8 mouse cellular contexts compared by ENCODE assay signal in the genomic region with DNA sequence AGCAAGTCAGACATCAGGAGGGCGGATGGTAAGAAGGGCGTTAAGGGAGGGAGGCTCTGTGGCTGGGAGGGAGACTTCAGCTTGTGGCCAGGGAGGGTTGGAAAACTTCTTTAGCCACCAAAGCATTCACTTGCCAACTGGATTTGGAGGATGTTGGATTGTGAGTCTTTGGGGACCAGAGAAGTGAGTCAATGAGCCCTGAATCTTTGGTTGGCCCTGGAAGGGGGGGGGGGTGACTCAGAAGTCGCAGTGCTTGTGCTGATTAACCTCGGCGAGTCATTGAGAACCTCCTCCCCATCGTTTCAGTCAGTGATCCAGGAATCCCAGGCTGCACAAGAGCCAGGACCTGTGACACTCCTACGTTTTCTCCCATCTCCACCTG. TPM values are rescaled to one million over a fixed set of nuclear protein-coding genes. Genes with fewer than 3 reads are reported as not detected.
DNase-seq lines count a peak whose midpoint lies in the region; ATAC-seq and TF ChIP-seq lines count a peak whose summit lies in the region.

No protein-coding gene starts in this region.

- no peak for ATAC-seq in neural tube, embryonic 11.5 days (ENCODE audit: insufficient read depth, low FRiP score, low TSS enrichment)
- ATAC-seq in hindbrain, embryonic 15.5 days (ENCODE audit: low FRiP score, low read depth), result no peak
- 0 out of 2 replicates have a peak, but pooled peaks have one; percentile 4 for ATAC-seq in neural tube, embryonic 13.5 days (ENCODE audit: low read depth)
- no peak for ATAC-seq in cerebellum, adult (ENCODE audit: insufficient number of reproducible peaks, low FRiP score, low TSS enrichment)

- 0 out of 2 replicates have a peak, but pooled peaks cover 4% of the 10 kb centered on the region for H3K27me3 ChIP-seq in neural tube, embryonic 11.5 days (ENCODE audit: control insufficient read depth, insufficient read depth, low read length)
- H3K27me3 ChIP-seq in hindbrain, embryonic 15.5 days, result no peaks in the 10 kb centered on the region
- peaks cover 48% of the 10 kb centered on the region for H3K27me3 ChIP-seq in neural tube, embryonic 13.5 days

- TF ChIP-seq POLR2A in embryonic fibroblast, embryonic 13.5 days (IDR thresholded peaks at IDR 0.05; ENCODE audit: low read depth, low read length), result no peak

- peak overlapping the region; percentile 82; the same call in 1 of the 2 replicates for H3K9ac ChIP-seq in neural tube, embryonic 11.5 days (ENCODE audit: low read length)
- H3K9ac ChIP-seq in hindbrain, embryonic 15.5 days, result peak overlapping the region; percentile 87; the same call in 1 of the 2 replicates
- H3K9ac ChIP-seq in neural tube, embryonic 13.5 days, result peak overlapping the region; percentile 89

- no peaks in the 10 kb centered on the region for H3K9me3 ChIP-seq in neural tube, embryonic 11.5 days (ENCODE audit: control insufficient read depth, low read length)
- no peaks in the 10 kb centered on the region for H3K9me3 ChIP-seq in hindbrain, embryonic 15.5 days
- no peaks in the 10 kb centered on the region for H3K9me3 ChIP-seq in neural tube, embryonic 13.5 days

- TF ChIP-seq CTCF in embryonic fibroblast, embryonic 13.5 days (IDR thresholded peaks at IDR 0.05; ENCODE audit: borderline replicate concordance, insufficient read depth, low read length), result no peak

- peaks cover 11% of the 10 kb centered on the region; the same call in 1 of the 2 replicates for H3K4me1 ChIP-seq in neural tube, embryonic 11.5 days (ENCODE audit: control insufficient read depth, insufficient read depth, low read length)
- peaks cover 9% of the 10 kb centered on the region for H3K4me1 ChIP-seq in embryonic fibroblast, embryonic 13.5 days (ENCODE audit: control insufficient read depth, insufficient read depth, low read length)
- H3K4me1 ChIP-seq in hindbrain, embryonic 15.5 days (replicated peaks), result peaks cover 24% of the 10 kb centered on the region
- H3K4me1 ChIP-seq in neural tube, embryonic 13.5 days (replicated peaks), result peaks cover 40% of the 10 kb centered on the region

- DNase-seq in neural tube, embryonic 11.5 days (ENCODE audit: low spot score), result peak; percentile 19
- DNase-seq in neural tube, embryonic 10.5 days (ENCODE audit: extremely low spot score, low spot score), result no peak
- DNase-seq in layer of hippocampus, adult 9-10 months (ENCODE audit: low spot score), result no peak
- DNase-seq in frontal cortex, postnatal 25 days (ENCODE audit: low spot score in 2 of 2), result no peak

- H3K4me3 ChIP-seq in neural tube, embryonic 11.5 days (ENCODE audit: low read depth, low read length), result peak overlapping the region; percentile 78
- H3K4me3 ChIP-seq in embryonic fibroblast, embryonic 13.5 days (ENCODE audit: insufficient read depth, low read length), result peak overlapping the region; percentile 63
- peak overlapping the region; percentile 86 for H3K4me3 ChIP-seq in hindbrain, embryonic 15.5 days
- peak overlapping the region; percentile 81 for H3K4me3 ChIP-seq in neural tube, embryonic 13.5 days

- 6% methylated on average over 7 of the region's 7 CpGs for WGBS in neural tube, embryonic 11.5 days
- WGBS in hindbrain, embryonic 15.5 days, result 6% methylated on average over 7 of the region's 7 CpGs
- WGBS in neural tube, embryonic 13.5 days, result 6% methylated on average over 7 of the region's 7 CpGs

- no peak overlapping the region for H3K27ac ChIP-seq in neural tube, embryonic 11.5 days (ENCODE audit: low read depth, low read length)
- H3K27ac ChIP-seq in embryonic fibroblast, embryonic 13.5 days (ENCODE audit: insufficient read depth, low read length), result peak overlapping the region; percentile 32
- 0 out of 2 replicates have a peak overlapping the region, but pooled peaks have one; percentile 84 for H3K27ac ChIP-seq in hindbrain, embryonic 15.5 days (replicated peaks)
- no peak overlapping the region for H3K27ac ChIP-seq in neural tube, embryonic 13.5 days (replicated peaks)

- H3K4me2 ChIP-seq in neural tube, embryonic 11.5 days (ENCODE audit: low read depth), result peak overlapping the region; percentile 88
- H3K4me2 ChIP-seq in hindbrain, embryonic 15.5 days, result peak overlapping the region; percentile 73
- peak overlapping the region; percentile 79 for H3K4me2 ChIP-seq in neural tube, embryonic 13.5 days

- H3K36me3 ChIP-seq in neural tube, embryonic 11.5 days (ENCODE audit: control insufficient read depth, insufficient read depth, low read length), result no peaks in the 10 kb centered on the region
- no peaks in the 10 kb centered on the region for H3K36me3 ChIP-seq in hindbrain, embryonic 15.5 days
- H3K36me3 ChIP-seq in neural tube, embryonic 13.5 days, result no peaks in the 10 kb centered on the region

RNA-seq across cellular contexts. Expression of gene Xylt1, which starts 0.8 kb away (rescaled TPM):
- 1.5 and 1.6 TPM in 2 replicates for polyA plus RNA-seq in neural tube, embryonic 11.5 days (2014; fragmentation: Nextera tagmentation; extraction: Ambion mirVana)
- polyA plus RNA-seq in embryonic fibroblast, embryonic 13.5 days (2011; ENCODE audit: insufficient read length, low read depth, missing spikeins), result 3.9 and 6.9 TPM in 2 replicates
- polyA plus RNA-seq in hindbrain, embryonic 15.5 days (2015; fragmentation: Nextera tagmentation; extraction: Ambion mirVana), result 3.5 and 4.0 TPM in 2 replicates
- polyA plus RNA-seq in neural tube, embryonic 13.5 days (2015; fragmentation: Nextera tagmentation; extraction: Ambion mirVana), result 1.8 and 1.9 TPM in 2 replicates

Comparison
In these comparisons a context has a peak if more than half of its experiments do, and no peak if none do; other contexts are left out.
1. H3K27ac ChIP-seq: peak in embryonic fibroblast, embryonic 13.5 days (single experiment) and hindbrain, embryonic 15.5 days (single experiment); none in neural tube, embryonic 11.5 days (single experiment) and neural tube, embryonic 13.5 days (single experiment).
2. Peak in every context shown above with its lines, with median percentiles within 50 percentile points of each other: H3K4me2 ChIP-seq, H3K4me3 ChIP-seq and H3K9ac ChIP-seq.